Mouse (Mus musculus) ES-Bruce4 (cell line): ENCODE results near the gene Hist1h4m. TPM values are rescaled to one million over a fixed set of nuclear protein-coding genes. Genes with fewer than 3 reads are reported as not detected.
"Not testable (repeated sequence)": the region's sequence is repeated elsewhere in the genome, so short reads cannot be mapped to it uniquely, and the experiment has no call there.

ENCODE experiments used
- H3K27ac ChIP-seq: 2 replicates; pipeline ENCODE4 v1.5.1; 2012; ENCODE audit warnings: low read length, inconsistent platforms; ENCODE audit not compliant: insufficient read depth
- H3K27me3 ChIP-seq: 2 replicates; pipeline ENCODE4 v1.6.1; 2012; ENCODE audit warnings: mild to moderate bottlenecking, low read length, inconsistent platforms; ENCODE audit not compliant: control insufficient read depth, poor library complexity, insufficient read depth, severe bottlenecking
- H3K36me3 ChIP-seq: 2 replicates; pipeline ENCODE4 v1.6.1; 2012; ENCODE audit warnings: inconsistent platforms, mild to moderate bottlenecking, low read length, moderate library complexity; ENCODE audit not compliant: control insufficient read depth, poor library complexity, insufficient read depth, severe bottlenecking
- H3K4me1 ChIP-seq: one replicate; pipeline ENCODE4 v1.8.1; 2011; ENCODE audit warnings: low read length; ENCODE audit not compliant: control insufficient read depth, insufficient read depth
- H3K4me3 ChIP-seq: 2 replicates; pipeline ENCODE4 v1.5.1; 2011; ENCODE audit warnings: low read depth, mild to moderate bottlenecking, low read length
- H3K9ac ChIP-seq: 2 replicates; pipeline ENCODE4 v1.6.1; 2012; ENCODE audit warnings: low read depth, mild to moderate bottlenecking, inconsistent platforms; ENCODE audit not compliant: poor library complexity, severe bottlenecking
- H3K9me3 ChIP-seq: replicated peaks from 2 replicates; pipeline ENCODE4 v1.6.1; 2012; ENCODE audit warnings: mild to moderate bottlenecking, low read length, inconsistent platforms; ENCODE audit not compliant: control insufficient read depth, poor library complexity, insufficient read depth, severe bottlenecking
- CTCF ChIP-seq: IDR thresholded peaks from one replicate; pipeline ENCODE4 v1.8.1; 2011; ENCODE audit warnings: low read depth, low read length
- EP300 ChIP-seq: IDR thresholded peaks from 2 replicates; pipeline ENCODE4 v1.6.1; 2011; ENCODE audit warnings: low read depth, low read length; ENCODE audit not compliant: insufficient read depth
- POLR2A ChIP-seq: IDR thresholded peaks from one replicate; pipeline ENCODE4 v1.8.1; 2011; ENCODE audit warnings: low read length; ENCODE audit not compliant: insufficient read depth
- polyA plus RNA-seq: library from polyadenylated mRNA; stranded (reverse); fragments of >200 nt; gene quantifications from 2 replicates; pipeline ENCODE4 v1.2.4, GENCODE M21; 2011; ENCODE audit warnings: low read depth; ENCODE audit not compliant: missing spikeins, insufficient read depth, insufficient read length

The Hist1h4m gene
- polyA plus RNA-seq, 1 experiment = 12.0 TPM

DNA sequence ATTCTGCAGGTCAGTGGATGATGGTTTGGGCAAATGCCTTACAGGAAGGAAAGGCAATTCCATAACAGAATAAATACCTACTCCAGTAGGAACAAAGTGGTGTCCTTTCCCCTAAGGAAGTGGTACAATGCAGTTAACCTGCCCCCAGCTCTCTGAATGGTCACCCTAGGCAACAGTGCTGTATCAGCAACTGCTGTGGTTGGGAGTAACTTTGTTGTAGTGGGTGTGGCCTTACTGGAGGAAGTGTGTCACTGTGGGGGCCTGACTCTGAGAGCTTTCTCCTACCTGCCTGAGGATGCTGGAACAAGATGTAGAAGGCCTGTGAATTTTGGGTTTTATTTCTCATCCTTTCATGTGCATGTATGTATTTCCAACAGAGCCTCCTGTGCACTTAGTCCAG lies 34.8 kb downstream of the Hist1h4m start:
- H3K9ac ChIP-seq, H3K36me3 ChIP-seq, H3K27ac ChIP-seq, H3K4me3 ChIP-seq, H3K9me3 ChIP-seq, H3K4me1 ChIP-seq, H3K27me3 ChIP-seq: not testable (repeated sequence)

DNA sequence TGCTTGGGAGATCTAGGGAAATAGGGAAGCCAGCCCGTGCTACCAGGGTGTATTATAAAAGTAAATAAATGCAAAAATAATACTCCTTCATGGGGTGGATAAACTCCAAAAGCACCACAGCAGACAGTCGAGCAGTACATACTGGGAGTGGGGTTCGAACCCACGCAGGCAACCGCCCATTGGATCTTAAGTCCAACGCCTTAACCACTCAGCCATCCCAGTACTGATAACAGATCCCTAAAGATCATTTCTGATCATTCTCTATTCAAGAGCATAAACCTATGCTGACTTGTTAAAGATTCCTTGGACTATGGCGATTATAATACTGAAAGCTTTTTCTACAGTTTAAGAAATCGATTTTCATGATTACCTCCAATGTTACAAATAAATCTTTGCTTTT lies 36.3 kb downstream of the Hist1h4m start:
- H3K27me3 ChIP-seq = no peaks in the 10 kb centered on the region
- H3K27ac ChIP-seq = no peak overlapping the region
- no peak for TF ChIP-seq POLR2A
- TF ChIP-seq CTCF = no peak
- no peak for TF ChIP-seq EP300
- H3K9ac ChIP-seq = no peak overlapping the region
- H3K4me1 ChIP-seq = no peaks in the 10 kb centered on the region
- H3K9me3 ChIP-seq = no peaks in the 10 kb centered on the region
- H3K36me3 ChIP-seq = no peaks in the 10 kb centered on the region
- no peak overlapping the region for H3K4me3 ChIP-seq

DNA sequence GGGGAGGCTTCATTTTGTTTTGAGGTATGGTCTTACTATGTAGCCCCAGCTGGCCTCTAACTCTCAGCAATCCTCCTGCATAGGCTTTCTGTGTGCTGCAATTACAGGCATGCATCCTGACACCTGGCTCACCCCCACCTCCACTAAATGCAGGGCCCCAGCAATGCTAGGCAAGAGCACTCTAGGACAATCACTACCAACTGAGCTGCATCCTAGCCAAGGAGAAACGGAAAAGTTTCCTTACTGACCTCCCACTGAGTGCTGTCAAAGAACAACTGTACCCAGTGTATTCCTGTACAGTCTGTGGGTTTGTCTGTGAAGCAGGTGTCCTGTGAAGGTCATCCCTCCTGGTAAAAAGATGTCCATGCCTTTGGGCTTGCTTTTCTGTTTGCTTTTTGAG lies 39.1 kb downstream of the Hist1h4m start:
- H3K4me1 ChIP-seq, H3K36me3 ChIP-seq, H3K4me3 ChIP-seq, H3K27me3 ChIP-seq, H3K27ac ChIP-seq, H3K9me3 ChIP-seq, H3K9ac ChIP-seq: not testable (repeated sequence)

DNA sequence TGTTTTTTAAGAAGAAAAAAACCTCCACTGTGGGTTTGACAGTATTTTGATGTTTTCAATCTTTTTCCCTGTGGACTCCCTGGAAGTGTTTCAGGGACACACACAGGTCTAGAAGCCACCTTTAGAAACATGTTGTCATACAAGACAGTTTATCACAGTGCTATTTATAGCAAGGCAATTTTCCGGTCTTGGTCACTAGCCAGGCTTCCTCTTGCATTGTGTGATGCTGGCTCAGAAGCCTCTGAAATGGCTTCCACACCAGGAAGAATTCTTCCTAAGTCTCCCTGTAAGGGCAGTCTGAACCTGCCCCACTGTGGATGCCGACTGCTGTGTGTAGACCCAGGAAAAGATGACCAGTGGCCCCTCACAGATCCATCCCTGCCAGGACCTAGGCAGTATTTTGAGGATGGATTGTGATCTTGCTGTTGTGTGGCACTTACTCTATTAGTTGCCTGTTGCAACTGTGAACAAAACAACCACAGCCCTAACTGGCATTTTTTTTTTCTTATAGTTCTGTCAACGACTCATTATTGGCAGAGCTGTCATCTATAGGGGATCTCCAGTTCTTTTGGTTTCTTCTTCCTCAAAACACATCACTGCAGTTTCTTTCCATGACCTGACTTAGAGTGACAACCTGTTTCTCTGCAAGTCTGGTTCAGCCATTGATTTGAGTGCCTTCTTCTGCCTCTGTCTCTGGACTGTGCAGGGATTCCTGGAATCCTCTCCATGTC lies 40.8 kb downstream of the Hist1h4m start:
- no peaks in the 10 kb centered on the region for H3K9me3 ChIP-seq
- H3K4me1 ChIP-seq = no peaks in the 10 kb centered on the region
- no peak overlapping the region for H3K9ac ChIP-seq
- no peaks in the 10 kb centered on the region for H3K27me3 ChIP-seq
- H3K4me3 ChIP-seq = no peak overlapping the region
- TF ChIP-seq POLR2A (no peak), CTCF (no peak), EP300 (no peak)
- H3K36me3 ChIP-seq = no peaks in the 10 kb centered on the region
- H3K27ac ChIP-seq = no peak overlapping the region

DNA sequence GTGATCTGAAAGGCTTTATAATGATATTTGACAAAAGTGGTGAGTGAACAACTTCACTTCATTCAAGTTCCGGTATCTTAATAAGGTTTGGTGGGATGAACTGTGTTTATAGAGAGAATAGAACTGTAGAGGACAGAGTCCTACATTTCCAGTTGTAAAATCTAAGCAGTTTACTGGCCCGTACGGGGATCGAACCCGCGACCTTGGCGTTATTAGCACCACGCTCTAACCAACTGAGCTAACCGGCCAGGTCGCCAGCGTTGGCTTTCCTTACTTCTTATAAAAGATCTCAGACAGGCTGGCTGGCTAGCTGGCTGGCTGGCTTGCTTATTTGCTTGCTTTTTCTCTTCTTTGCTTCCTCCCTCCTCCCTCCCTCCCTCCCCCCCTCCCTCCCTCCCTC lies 43.6 kb downstream of the Hist1h4m start:
- H3K9ac ChIP-seq = peak overlapping the region; percentile 90
- TF ChIP-seq CTCF (no peak), EP300 (peak; percentile 62; the same call in 1 of the 2 replicates), POLR2A (no peak)
- no peaks in the 10 kb centered on the region for H3K27me3 ChIP-seq
- no peak overlapping the region for H3K4me3 ChIP-seq
- H3K9me3 ChIP-seq = no peaks in the 10 kb centered on the region
- no peak overlapping the region for H3K27ac ChIP-seq
- no peaks in the 10 kb centered on the region for H3K36me3 ChIP-seq
- H3K4me1 ChIP-seq = no peaks in the 10 kb centered on the region

DNA sequence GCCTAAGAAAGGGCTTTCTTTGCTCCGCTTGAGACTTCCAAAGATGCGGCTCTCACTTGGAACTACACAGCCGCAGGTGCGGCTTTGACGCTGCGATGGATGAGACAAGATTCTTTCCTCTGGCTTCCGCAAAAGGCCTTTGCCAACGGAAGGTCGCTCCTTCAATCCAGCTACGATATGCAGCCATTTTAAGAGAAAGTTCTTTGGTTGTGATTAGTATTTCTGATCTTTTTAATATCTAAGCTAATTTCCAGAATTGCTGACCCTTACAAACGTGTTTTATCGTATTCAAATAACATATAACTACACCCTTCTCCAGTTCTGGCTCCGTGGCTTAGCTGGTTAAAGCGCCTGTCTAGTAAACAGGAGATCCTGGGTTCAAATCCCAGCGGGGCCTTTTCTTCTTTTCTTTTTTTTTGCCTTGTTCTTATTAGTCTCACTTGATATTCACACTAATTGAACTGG lies 44.2 kb downstream of the Hist1h4m start:
- Histone ChIP-seq H3K9me3 (no peaks in the 10 kb centered on the region), H3K4me3 (peak overlapping the region; percentile 92), H3K4me1 (no peaks in the 10 kb centered on the region), H3K27me3 (no peaks in the 10 kb centered on the region), H3K27ac (peak overlapping the region; percentile 58), H3K36me3 (no peaks in the 10 kb centered on the region), H3K9ac (peak overlapping the region; percentile 90)
- TF ChIP-seq EP300 (no peak), POLR2A (no peak), CTCF (no peak)
